Mouse (Mus musculus) neural tube, embryonic 14.5 days (tissue): ENCODE measurements around the gene Erbb3. TPM values are rescaled to one million over a fixed set of nuclear protein-coding genes. Genes with fewer than 3 reads are reported as not detected.

Experiments used
- ATAC-seq: fragments of 200-750 bp; cut with Nextera tagmentation; 2 replicates; pipeline ENCODE4 v1.8.0; 2017; ENCODE audit warnings: low read depth, mild to moderate bottlenecking, moderate TSS enrichment, moderate library complexity
- H3K27ac ChIP-seq: fragments of 300-500 bp; sonication (generic); 2 replicates; pipeline ENCODE4 v1.5.1; 2014; ENCODE audit warnings: low read depth, mild to moderate bottlenecking, control low read depth, low read length, moderate library complexity, mixed read lengths
- H3K27me3 ChIP-seq: fragments of 300-500 bp; sonication (generic); 2 replicates; pipeline ENCODE4 v1.6.1; 2014; ENCODE audit warnings: low read length; ENCODE audit not compliant: control insufficient read depth, insufficient read depth
- H3K36me3 ChIP-seq: fragments of 300-500 bp; sonication (generic); 2 replicates; pipeline ENCODE4 v1.6.1; 2014; ENCODE audit warnings: low read length, mixed read lengths; ENCODE audit not compliant: control insufficient read depth, insufficient read depth
- H3K4me1 ChIP-seq: fragments of 300-500 bp; sonication (generic); 2 replicates; pipeline ENCODE4 v1.6.1; 2014; ENCODE audit warnings: low read length; ENCODE audit not compliant: control insufficient read depth, insufficient read depth
- H3K4me2 ChIP-seq: fragments of 300-500 bp; sonication (generic); 2 replicates; pipeline ENCODE4 v1.6.1; 2014; ENCODE audit warnings: mild to moderate bottlenecking, low read depth, low read length, control low read depth
- H3K4me3 ChIP-seq: fragments of 300-500 bp; sonication (generic); 2 replicates; pipeline ENCODE4 v1.5.1; 2014; ENCODE audit warnings: low read depth, low read length, control low read depth, mixed read lengths
- H3K9ac ChIP-seq: fragments of 300-500 bp; sonication (generic); replicated peaks from 2 replicates; pipeline ENCODE4 v1.6.1; 2014; ENCODE audit warnings: low read depth, mild to moderate bottlenecking, control low read depth, low read length, mixed read lengths
- H3K9me3 ChIP-seq: fragments of 300-500 bp; sonication (generic); 2 replicates; pipeline ENCODE4 v1.6.1; 2016; ENCODE audit warnings: low read length; ENCODE audit not compliant: control insufficient read depth
- WGBS: fragments of 180-500 bp; shearing (Covaris S2); extraction: QIAGEN DNeasy Blood & Tissue Kit; methylation state at CpG from one replicate; pipeline ENCODE4 v1.1.7; 2014; 5-methylcytosine and 5-hydroxymethylcytosine counted together
- polyA plus RNA-seq: library from polyadenylated mRNA; unstranded; fragments of >200 nt; fragmentation: Nextera tagmentation; extraction: Ambion mirVana; gene quantifications from 2 replicates; pipeline ENCODE4 v1.2.1, GENCODE M21; 2014

Erbb3 gene
- polyA plus RNA-seq, 1 experiment from 2014 or later = 1.4 TPM

- H3K36me3 ChIP-seq = no peaks in the 10 kb centered on the region
- H3K4me2 ChIP-seq = no peak overlapping the region
- no peaks in the 10 kb centered on the region for H3K9me3 ChIP-seq
- peaks cover 18% of the 10 kb centered on the region; the same call in 1 of the 2 replicates for H3K27me3 ChIP-seq
- no peak overlapping the region for H3K9ac ChIP-seq
- H3K27ac ChIP-seq = no peak overlapping the region
- 70% methylated on average over 5 of the region's 5 CpGs for WGBS
- no peak for ATAC-seq
- H3K4me1 ChIP-seq = no peaks in the 10 kb centered on the region
- no peak overlapping the region for H3K4me3 ChIP-seq
Measured at GRCm38 (mm10) chr10:128592797-128593196, 3.3 kb upstream of the Erbb3 start.

- Histone ChIP-seq H3K4me2 (no peak overlapping the region), H3K27ac (no peak overlapping the region), H3K27me3 (peaks cover 25% of the 10 kb centered on the region), H3K9me3 (no peaks in the 10 kb centered on the region), H3K4me3 (no peak overlapping the region), H3K36me3 (no peaks in the 10 kb centered on the region), H3K4me1 (no peaks in the 10 kb centered on the region), H3K9ac (no peak overlapping the region)
- ATAC-seq = no peak
- 94% methylated on average over 6 of the region's 6 CpGs for WGBS
Measured at GRCm38 (mm10) chr10:128591436-128591835, 2.0 kb upstream of the Erbb3 start.

GRCm38 (mm10) chr10:128590193-128590690, 790 bp upstream of the Erbb3 start:
- no peaks in the 10 kb centered on the region for H3K36me3 ChIP-seq
- no peak overlapping the region for H3K27ac ChIP-seq
- peaks cover 26% of the 10 kb centered on the region for H3K27me3 ChIP-seq
- H3K9ac ChIP-seq = peak overlapping the region; percentile 57
- 0% methylated on average over 41 of the region's 43 CpGs for whole genome bisulfite sequencing
- H3K9me3 ChIP-seq = no peaks in the 10 kb centered on the region
- H3K4me1 ChIP-seq = no peaks in the 10 kb centered on the region
- ATAC-seq = peak; percentile 54; the same call in 1 of the 2 replicates
- H3K4me2 ChIP-seq = peak overlapping the region; percentile 94
- H3K4me3 ChIP-seq = peak overlapping the region; percentile 63

GRCm38 (mm10) chr10:128588775-128589463, 533 bp downstream of the Erbb3 start:
- H3K4me2 ChIP-seq = peak overlapping the region; percentile 94
- H3K36me3 ChIP-seq = no peaks in the 10 kb centered on the region
- peaks cover 26% of the 10 kb centered on the region for H3K27me3 ChIP-seq
- H3K27ac ChIP-seq = no peak overlapping the region
- 3% methylated on average over 23 of the region's 23 CpGs for WGBS
- no peaks in the 10 kb centered on the region for H3K9me3 ChIP-seq
- H3K4me3 ChIP-seq = peak overlapping the region; percentile 63
- H3K4me1 ChIP-seq = no peaks in the 10 kb centered on the region
- ATAC-seq = no peak
- peak overlapping the region; percentile 34 for H3K9ac ChIP-seq

GRCm38 (mm10) chr10:128588136-128588535, 1.3 kb downstream of the Erbb3 start:
- Histone ChIP-seq H3K4me2 (no peak overlapping the region; the same call in 1 of the 2 replicates), H3K4me1 (no peaks in the 10 kb centered on the region), H3K9ac (no peak overlapping the region), H3K36me3 (no peaks in the 10 kb centered on the region), H3K27ac (no peak overlapping the region), H3K9me3 (no peaks in the 10 kb centered on the region), H3K27me3 (peaks cover 26% of the 10 kb centered on the region), H3K4me3 (no peak overlapping the region)
- WGBS = 23% methylated on average over 1 of the region's 1 CpGs
- ATAC-seq = no peak

GRCm38 (mm10) chr10:128587697-128588096, 1.8 kb downstream of the Erbb3 start:
- Histone ChIP-seq H3K4me1 (no peaks in the 10 kb centered on the region), H3K9ac (no peak overlapping the region), H3K4me2 (0 out of 2 replicates have a peak overlapping the region, but pooled peaks have one; percentile 5), H3K27ac (no peak overlapping the region), H3K27me3 (peaks cover 26% of the 10 kb centered on the region), H3K9me3 (no peaks in the 10 kb centered on the region), H3K4me3 (no peak overlapping the region; the same call in 1 of the 2 replicates), H3K36me3 (no peaks in the 10 kb centered on the region)
- no peak for ATAC-seq
- 60% methylated on average over 8 of the region's 8 CpGs for WGBS

- peaks cover 26% of the 10 kb centered on the region for H3K27me3 ChIP-seq
- no peak overlapping the region; the same call in 1 of the 2 replicates for H3K4me2 ChIP-seq
Measured at GRCm38 (mm10) chr10:128587120-128587519, 2.3 kb downstream of the Erbb3 start.

GRCm38 (mm10) chr10:128586546-128586945, 2.9 kb downstream of the Erbb3 start:
- Histone ChIP-seq H3K4me1 (no peaks in the 10 kb centered on the region), H3K4me2 (no peak overlapping the region), H3K9me3 (no peaks in the 10 kb centered on the region), H3K36me3 (no peaks in the 10 kb centered on the region), H3K4me3 (0 out of 2 replicates have a peak overlapping the region, but pooled peaks have one; percentile 5), H3K27me3 (peaks cover 26% of the 10 kb centered on the region), H3K27ac (no peak overlapping the region), H3K9ac (no peak overlapping the region)
- peak; percentile 25; the same call in 1 of the 2 replicates for ATAC-seq
- WGBS = 13% methylated on average over 1 of the region's 1 CpGs

More at GRCm38 (mm10) chr10:128587120-128587519, 2.3 kb downstream of the Erbb3 start:
- Histone ChIP-seq H3K27ac (no peak overlapping the region), H3K9ac (no peak overlapping the region), H3K4me3 (no peak overlapping the region; the same call in 1 of the 2 replicates), H3K4me1 (no peaks in the 10 kb centered on the region), H3K9me3 (no peaks in the 10 kb centered on the region), H3K36me3 (no peaks in the 10 kb centered on the region)
- WGBS = 45% methylated on average over 4 of the region's 4 CpGs
- no peak for ATAC-seq

- Histone ChIP-seq H3K36me3 (no peaks in the 10 kb centered on the region), H3K27ac (no peak overlapping the region), H3K4me3 (no peak overlapping the region), H3K9me3 (no peaks in the 10 kb centered on the region), H3K27me3 (peaks cover 22% of the 10 kb centered on the region), H3K4me2 (no peak overlapping the region), H3K9ac (no peak overlapping the region), H3K4me1 (no peaks in the 10 kb centered on the region)
- ATAC-seq = no peak
- WGBS = 15% methylated on average over 4 of the region's 4 CpGs
Measured at GRCm38 (mm10) chr10:128584386-128584785, 5.1 kb downstream of the Erbb3 start.
